Comparison of ENCODE assay signal across 27 mouse cellular contexts in the genomic region with DNA sequence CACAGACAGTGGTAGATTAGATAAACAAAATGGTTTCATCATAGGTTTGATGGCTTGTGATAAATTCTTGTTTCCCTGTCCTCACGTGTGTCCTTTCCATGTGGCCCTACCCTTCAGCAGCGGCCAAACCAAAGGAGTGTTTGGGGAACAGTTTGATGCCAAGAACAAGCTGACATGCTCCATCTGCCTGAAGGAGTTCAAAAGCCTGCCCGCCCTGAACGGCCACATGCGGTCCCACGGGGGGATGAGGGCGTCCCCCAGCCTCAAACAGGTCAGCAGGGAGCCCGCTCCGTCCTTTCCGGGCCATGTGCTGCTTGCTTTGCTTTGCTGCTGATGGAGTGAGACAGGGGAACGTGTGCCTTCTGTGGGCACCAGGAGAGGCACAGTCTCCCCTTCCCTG.
"Had no signal": no experiment of that assay in that cellular context is flagged by ENCODE, and none has a peak within 500 bp of the region (broad histone marks: within the 10 kb centered on the region; RNA-seq: fewer than 3 reads in every experiment).

No protein-coding gene starts in this region.

- H3K4me3 ChIP-seq: limb, embryonic 10.5 days; limb, embryonic 12.5 days; limb, embryonic 13.5 days; limb, embryonic 15.5 days; liver, embryonic 12.5 days; liver, embryonic 13.5 days; liver, embryonic 15.5 days; lung, embryonic 15.5 days; megakaryocyte, embryonic 14.5 days; midbrain, embryonic 10.5 days; midbrain, embryonic 12.5 days; midbrain, embryonic 13.5 days; midbrain, embryonic 15.5 days; myocyte had no signal

- H3K27me3 ChIP-seq: limb, embryonic 12.5 days; limb, embryonic 13.5 days; limb, embryonic 15.5 days; liver, embryonic 15.5 days; lung, embryonic 15.5 days; midbrain, embryonic 12.5 days; midbrain, embryonic 13.5 days; midbrain, embryonic 15.5 days had no signal

- H3K9ac ChIP-seq: limb, embryonic 12.5 days; limb, embryonic 13.5 days; limb, embryonic 15.5 days; liver, embryonic 12.5 days; liver, embryonic 13.5 days; liver, embryonic 14.5 days; liver, embryonic 15.5 days; liver, postnatal 0 days; lung, embryonic 14.5 days; lung, embryonic 15.5 days; midbrain, embryonic 12.5 days; midbrain, embryonic 13.5 days; midbrain, embryonic 15.5 days had no signal

- DNase-seq: left cerebral cortex, postnatal 4 days; liver; liver, embryonic 13.5 days; liver, postnatal 0 days; lung, adult 18-20 months; lung, adult 2 months; lung, embryonic 14.5 days; lung, postnatal 10 days; lung, postnatal 14 days; lung, postnatal 36 days; lung, postnatal 4 days; midbrain, embryonic 14.5 days had no signal

- H3K4me1 ChIP-seq: limb, embryonic 10.5 days; limb, embryonic 12.5 days; limb, embryonic 13.5 days; limb, embryonic 15.5 days; lung, embryonic 15.5 days; midbrain, embryonic 13.5 days; midbrain, embryonic 15.5 days had no signal

- H3K9me3 ChIP-seq: limb, embryonic 10.5 days; limb, embryonic 12.5 days; limb, embryonic 13.5 days; limb, embryonic 15.5 days; liver, embryonic 12.5 days; liver, embryonic 13.5 days; liver, embryonic 15.5 days; lung, embryonic 15.5 days; megakaryocyte, embryonic 14.5 days; midbrain, embryonic 10.5 days; midbrain, embryonic 12.5 days; midbrain, embryonic 13.5 days; midbrain, embryonic 15.5 days had no signal

- H3K27ac ChIP-seq: limb, embryonic 10.5 days; limb, embryonic 12.5 days; limb, embryonic 13.5 days; limb, embryonic 15.5 days; liver, embryonic 12.5 days; liver, embryonic 13.5 days; liver, embryonic 14.5 days; liver, embryonic 15.5 days; lung, embryonic 15.5 days; macrophage; midbrain, embryonic 10.5 days; midbrain, embryonic 12.5 days; midbrain, embryonic 13.5 days; midbrain, embryonic 15.5 days had no signal

- H3K36me3 ChIP-seq: liver, embryonic 15.5 days had no signal
